Mouse (Mus musculus) intestine, embryonic 14.5 days (tissue): ENCODE results near the gene Exoc6. TPM values are rescaled to one million over a fixed set of nuclear protein-coding genes. Genes with fewer than 3 reads are reported as not detected.
A peak's percentile ranks its signal among the peaks of the same experiment; 100 is the strongest.

Experiments
- ATAC-seq: fragments of 200-750 bp; cut with Nextera tagmentation; replicated peaks from 2 replicates; pipeline ENCODE4 v1.8.0; 2017; ENCODE audit warnings: low read depth, moderate number of reproducible peaks, moderate TSS enrichment, moderate library complexity; ENCODE audit not compliant: low FRiP score, low TSS enrichment
- DNase-seq: peaks from one replicate; pipeline ENCODE4 v3.0.0-alpha.2; 2018; ENCODE audit warnings: low spot score
- H3K27ac ChIP-seq: fragments of 300-500 bp; sonication (generic); 2 replicates; pipeline ENCODE4 v1.5.1; 2014; ENCODE audit warnings: low read depth, mild to moderate bottlenecking, control low read depth
- H3K27me3 ChIP-seq: fragments of 300-500 bp; sonication (generic); replicated peaks from 2 replicates; pipeline ENCODE4 v1.6.1; 2014; ENCODE audit warnings: low read length, control low read depth; ENCODE audit not compliant: control insufficient read depth, insufficient read depth
- H3K36me3 ChIP-seq: fragments of 300-500 bp; sonication (generic); 2 replicates; pipeline ENCODE4 v1.6.1; 2014; ENCODE audit warnings: low read length, control low read depth; ENCODE audit not compliant: control insufficient read depth, insufficient read depth
- H3K4me1 ChIP-seq: fragments of 300-500 bp; sonication (generic); replicated peaks from 2 replicates; pipeline ENCODE4 v1.6.1; 2014; ENCODE audit warnings: low read length, control low read depth, mixed read lengths; ENCODE audit not compliant: control insufficient read depth, insufficient read depth
- H3K4me2 ChIP-seq: fragments of 300-500 bp; sonication (generic); 2 replicates; pipeline ENCODE4 v1.6.1; 2014; ENCODE audit warnings: low read length
- H3K4me3 ChIP-seq: fragments of 300-500 bp; sonication (generic); 2 replicates; pipeline ENCODE4 v1.5.1; 2014; ENCODE audit warnings: low read depth, low read length, control low read depth, mixed read lengths
- H3K9ac ChIP-seq: fragments of 300-500 bp; sonication (generic); 2 replicates; pipeline ENCODE4 v1.6.1; 2014; ENCODE audit warnings: mild to moderate bottlenecking, low read length
- H3K9me3 ChIP-seq: fragments of 300-500 bp; sonication (generic); 2 replicates; pipeline ENCODE4 v1.6.1; 2016; ENCODE audit warnings: low read length, control low read depth; ENCODE audit not compliant: control insufficient read depth
- WGBS: fragments of 180-500 bp; shearing (Covaris S2); extraction: QIAGEN DNeasy Blood & Tissue Kit; methylation state at CpG from one replicate; pipeline ENCODE4 v1.1.7; 2014; 5-methylcytosine and 5-hydroxymethylcytosine counted together
- polyA plus RNA-seq: library from polyadenylated mRNA; unstranded; fragments of >200 nt; fragmentation: Nextera tagmentation; extraction: Ambion mirVana; gene quantifications from 2 replicates; pipeline ENCODE4 v1.2.1, GENCODE M21; 2014

The Exoc6 gene
- polyA plus RNA-seq, 1 experiment from 2014 or later, result 15.7 TPM

GRCm38 (mm10) chr19:37695762-37696602 lies 145.8 kb downstream of the Exoc6 start:
- no peak overlapping the region for H3K27ac ChIP-seq
- peaks cover 12% of the 10 kb centered on the region for H3K4me1 ChIP-seq
- peaks cover 100% of the 10 kb centered on the region for H3K27me3 ChIP-seq
- no peaks in the 10 kb centered on the region for H3K36me3 ChIP-seq
- WGBS, result 4% methylated on average over 42 of the region's 42 CpGs
- no peaks in the 10 kb centered on the region for H3K9me3 ChIP-seq
- no peak for ATAC-seq
- 0 out of 2 replicates have a peak overlapping the region, but pooled peaks have one; percentile 2 for H3K4me3 ChIP-seq
- no peak overlapping the region for H3K9ac ChIP-seq
- H3K4me2 ChIP-seq, result peak overlapping the region; percentile 25
- no peak for DNase-seq

- no peak overlapping the region for H3K27ac ChIP-seq
- peaks cover 12% of the 10 kb centered on the region for H3K4me1 ChIP-seq
- WGBS, result 3% methylated on average over 22 of the region's 22 CpGs
- no peak overlapping the region for H3K9ac ChIP-seq
- H3K36me3 ChIP-seq, result no peaks in the 10 kb centered on the region
- ATAC-seq (no peak), DNase-seq (peak; percentile 70)
- no peaks in the 10 kb centered on the region for H3K9me3 ChIP-seq
- 0 out of 2 replicates have a peak overlapping the region, but pooled peaks have one; percentile 10 for H3K4me3 ChIP-seq
- peaks cover 100% of the 10 kb centered on the region for H3K27me3 ChIP-seq
- peak overlapping the region; percentile 59 for H3K4me2 ChIP-seq
Measured at GRCm38 (mm10) chr19:37696603-37697334, 146.6 kb downstream of the Exoc6 start.

GRCm38 (mm10) chr19:37697335-37697636 lies 147.1 kb downstream of the Exoc6 start:
- H3K9ac ChIP-seq, result no peak overlapping the region
- DNase-seq (no peak), ATAC-seq (no peak)
- H3K36me3 ChIP-seq, result no peaks in the 10 kb centered on the region
- H3K9me3 ChIP-seq, result no peaks in the 10 kb centered on the region
- peak overlapping the region; percentile 59 for H3K4me2 ChIP-seq
- H3K27me3 ChIP-seq, result peaks cover 100% of the 10 kb centered on the region
- H3K4me1 ChIP-seq, result peaks cover 12% of the 10 kb centered on the region
- H3K4me3 ChIP-seq, result peak overlapping the region; percentile 33
- WGBS, result 1% methylated on average over 18 of the region's 18 CpGs
- H3K27ac ChIP-seq, result no peak overlapping the region

- no peak within 1 kb of the TSS for H3K27ac ChIP-seq
- peak within 1 kb of the TSS; percentile 33 for H3K4me3 ChIP-seq
- DNase-seq, result peak; percentile 76
- H3K4me1 ChIP-seq, result peaks cover 12% of the 10 kb centered on the region
- WGBS, result under 1% methylated on average over 51 of the region's 51 CpGs
- peak within 1 kb of the TSS; percentile 59 for H3K4me2 ChIP-seq
- peaks cover 100% of the 10 kb centered on the region for H3K27me3 ChIP-seq
- no peaks in the 10 kb centered on the region for H3K9me3 ChIP-seq
- H3K36me3 ChIP-seq, result no peaks in the 10 kb centered on the region
- no peak within 1 kb of the TSS for H3K9ac ChIP-seq
- ATAC-seq, result peak; percentile 16; the same call in 1 of the 2 replicates
Measured at GRCm38 (mm10) chr19:37697651-37698272, 147.5 kb downstream of the Exoc6 start, which contains the start of gene Cyp26a1. TSS of gene Cyp26a1 (plus strand) at chr19:37697798.

- Histone ChIP-seq H3K27ac (no peak overlapping the region), H3K36me3 (no peaks in the 10 kb centered on the region), H3K4me2 (peak overlapping the region; percentile 59), H3K9ac (no peak overlapping the region), H3K4me3 (peak overlapping the region; percentile 33), H3K27me3 (peaks cover 94% of the 10 kb centered on the region), H3K4me1 (peaks cover 12% of the 10 kb centered on the region), H3K9me3 (no peaks in the 10 kb centered on the region)
- no peak for ATAC-seq
- WGBS, result 1% methylated on average over 63 of the region's 63 CpGs
- DNase-seq, result peak; percentile 69
Measured at GRCm38 (mm10) chr19:37698273-37699160, 148.3 kb downstream of the Exoc6 start.

- ATAC-seq, result no peak
- no peak overlapping the region for H3K4me2 ChIP-seq
- 23% methylated on average over 9 of the region's 9 CpGs for WGBS
Measured at GRCm38 (mm10) chr19:37699711-37700110, 149.5 kb downstream of the Exoc6 start.

GRCm38 (mm10) chr19:37702377-37703076 lies 152.3 kb downstream of the Exoc6 start:
- Histone ChIP-seq H3K4me2 (no peak overlapping the region), H3K27me3 (peaks cover 54% of the 10 kb centered on the region), H3K4me1 (peaks cover 10% of the 10 kb centered on the region), H3K36me3 (no peaks in the 10 kb centered on the region), H3K4me3 (no peak overlapping the region), H3K9ac (no peak overlapping the region), H3K9me3 (no peaks in the 10 kb centered on the region), H3K27ac (no peak overlapping the region)
- ATAC-seq (no peak), DNase-seq (no peak)
- 62% methylated on average over 21 of the region's 21 CpGs for WGBS

More at GRCm38 (mm10) chr19:37699711-37700110, 149.5 kb downstream of the Exoc6 start:
- Histone ChIP-seq H3K4me3 (no peak overlapping the region), H3K9ac (no peak overlapping the region), H3K4me1 (peaks cover 12% of the 10 kb centered on the region), H3K27ac (no peak overlapping the region), H3K36me3 (no peaks in the 10 kb centered on the region), H3K27me3 (peaks cover 82% of the 10 kb centered on the region), H3K9me3 (no peaks in the 10 kb centered on the region)
- DNase-seq, result no peak
